Mouse (Mus musculus) CD4-positive helper T cell, adult 2 months (primary cell): Measurements from ENCODE around the gene Tmem176a.

Experiments
- DNase-seq: peaks from one replicate; pipeline ENCODE4 v3.0.0-alpha.2; 2012; ENCODE audit warnings: low read depth, missing footprints, low spot score

Gene Tmem176a

GRCm38 (mm10) chr6:48894203-48894602 lies 53.5 kb downstream of the Tmem176a start:
- DNase-seq, result no peak

- DNase-seq, result no peak
Observed at GRCm38 (mm10) chr6:48894938-48895818, 54.5 kb downstream of the Tmem176a start.

GRCm38 (mm10) chr6:48895941-48896340 lies 55.2 kb downstream of the Tmem176a start:
- DNase-seq, result no peak
